Mouse (Mus musculus): Measurements from ENCODE around the gene Acp6. TPM values are rescaled to one million over a fixed set of nuclear protein-coding genes. Genes with fewer than 3 reads are reported as not detected.
"Not testable (repeated sequence)": the region's sequence is repeated elsewhere in the genome, so short reads cannot be mapped to it uniquely, and the experiment has no call there.

The Acp6 gene
- total RNA-seq (2014; rRNA removed) (14.7 and 20.3 TPM in 2 replicates), polyA plus RNA-seq (2015; fragmentation: Nextera tagmentation; extraction: Ambion mirVana) (12.6 and 13.7 TPM in 2 replicates)

DNA sequence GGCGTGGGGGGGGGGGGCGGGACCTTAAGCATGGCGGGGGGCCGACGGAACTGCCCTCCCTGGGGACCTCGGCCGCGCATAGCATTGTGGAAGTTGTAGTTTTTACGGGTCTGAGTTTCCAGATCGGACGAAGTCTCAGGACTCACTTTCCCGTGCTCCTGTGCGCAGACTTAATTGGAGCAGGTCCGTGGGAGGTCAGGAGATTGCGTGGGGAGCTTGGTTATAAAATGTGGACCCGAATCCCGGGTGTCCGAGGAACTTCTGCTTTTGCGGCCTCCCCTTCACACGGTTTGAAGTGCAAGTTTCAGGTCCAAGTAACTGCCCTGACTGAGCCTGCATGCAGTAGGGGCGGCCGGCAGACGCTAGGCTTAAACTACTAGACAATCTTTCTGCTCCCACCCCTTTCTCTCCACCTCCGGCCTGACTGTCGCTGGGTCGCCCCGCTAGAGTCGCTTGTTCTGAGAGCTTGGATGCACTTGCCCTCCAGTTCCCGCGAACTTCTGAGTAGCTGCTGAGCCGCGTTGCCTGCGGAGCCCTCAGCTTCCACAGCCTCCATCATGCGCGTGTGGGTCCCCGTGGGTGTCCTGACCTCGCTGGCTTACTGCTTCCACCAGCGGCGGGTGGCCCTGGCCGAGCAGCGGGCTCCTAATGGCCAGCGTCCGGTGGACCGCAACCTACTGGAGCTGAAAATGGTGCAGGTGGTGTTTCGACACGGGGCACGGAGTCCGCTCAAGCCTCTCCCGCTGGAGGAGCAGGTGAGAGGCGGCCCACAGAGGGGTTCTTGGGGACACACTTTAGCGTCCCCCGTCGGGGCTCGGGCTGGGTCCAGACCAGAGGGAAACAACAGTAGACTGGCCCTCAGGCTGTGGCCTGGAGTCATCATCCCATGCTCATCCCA, at the start of gene Acp6:
TSS of gene Acp6 (plus strand) at position 167 of the 898 bp plus-strand sequence.
- TF ChIP-seq CTCF (IDR thresholded peaks at IDR 0.05): no peak
- Histone ChIP-seq H3K27me3 (ENCODE audit: insufficient read depth, low read length) (no peaks in the 10 kb centered on the region), H3K4me2 (ENCODE audit: low read depth, low read length, poor library complexity, severe bottlenecking) (peak within 1 kb of the TSS; percentile 73), H3K9me3 (ENCODE audit: low read length) (no peaks in the 10 kb centered on the region), H3K9ac (replicated peaks; ENCODE audit: low read length, poor library complexity, severe bottlenecking) (peak within 1 kb of the TSS; percentile 54; the same call in 1 of the 2 replicates), H3K27ac (ENCODE audit: low read depth, low read length) (0 out of 2 replicates have a peak within 1 kb of the TSS, but pooled peaks have one; percentile 32), H3K4me1 (ENCODE audit: insufficient read depth, low read length) (no peaks in the 10 kb centered on the region), H3K36me3 (ENCODE audit: insufficient read depth, low read length) (no peaks in the 10 kb centered on the region), H3K4me3 (ENCODE audit: low read depth, low read length) (peak within 1 kb of the TSS; percentile 56)
- ATAC-seq (ENCODE audit: low FRiP score): peak; percentile 90
- WGBS: under 1% methylated on average over 54 of the region's 54 CpGs
- DNase-seq (ENCODE audit: low spot score): peak; percentile 91

DNA sequence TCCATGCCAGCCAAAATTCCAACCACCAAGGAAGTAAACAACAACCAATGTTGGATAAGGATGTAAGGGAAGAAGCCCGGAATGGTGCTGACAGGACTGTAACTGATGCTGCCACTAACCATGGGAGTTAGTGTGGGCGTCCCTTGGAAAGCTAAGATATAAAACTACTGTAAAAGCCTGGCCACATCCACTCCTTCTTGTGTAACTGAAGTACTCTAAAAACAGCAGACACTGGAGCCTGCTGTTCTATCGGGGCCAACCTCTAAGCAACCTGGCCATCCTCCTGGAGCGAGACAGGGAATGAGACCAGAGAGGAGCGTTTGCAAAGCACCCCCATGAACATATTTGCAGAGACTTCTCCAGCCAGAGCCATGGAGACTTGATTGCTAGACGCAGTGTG, 41.1 kb upstream of the Acp6 start:
- 95% methylated on average over 6 of the region's 6 CpGs for WGBS
- no peaks in the 10 kb centered on the region for H3K36me3 ChIP-seq (ENCODE audit: insufficient read depth, low read length)

DNA sequence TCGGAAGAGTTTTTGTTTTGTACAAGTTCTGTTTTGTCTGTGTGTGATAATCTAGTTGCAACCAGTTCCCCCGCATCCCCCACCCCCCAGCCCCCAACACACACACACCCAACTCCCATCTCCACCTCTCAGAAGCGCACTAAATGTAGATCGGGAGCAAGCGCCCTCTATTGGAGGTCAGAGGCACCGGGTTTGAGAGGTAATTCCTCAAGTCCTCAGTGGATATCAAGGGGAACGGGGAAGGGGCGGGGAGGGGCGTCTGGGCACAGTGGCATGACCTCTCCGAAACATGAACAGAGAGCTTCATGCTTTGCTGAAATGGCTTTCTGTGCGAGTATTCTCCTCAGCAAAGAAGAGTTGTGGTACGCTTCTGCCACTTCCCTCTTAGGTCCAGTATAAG, 40.3 kb upstream of the Acp6 start:
- no peak for DNase-seq (ENCODE audit: low spot score)
- WGBS: 60% methylated on average over 12 of the region's 12 CpGs

More for the DNA sequence above, 41.1 kb upstream of the Acp6 start:
- H3K9ac ChIP-seq (replicated peaks; ENCODE audit: low read length, poor library complexity, severe bottlenecking): no peak overlapping the region
- DNase-seq (ENCODE audit: low spot score): no peak
- no peak for ATAC-seq (ENCODE audit: low FRiP score)
- H3K27ac ChIP-seq (ENCODE audit: low read depth, low read length): no peak overlapping the region
- no peak overlapping the region for H3K4me3 ChIP-seq (ENCODE audit: low read depth, low read length)
- H3K9me3 ChIP-seq (ENCODE audit: low read length): peaks cover 6% of the 10 kb centered on the region; the same call in 1 of the 2 replicates
- no peak for TF ChIP-seq CTCF (IDR thresholded peaks at IDR 0.05)
- no peaks in the 10 kb centered on the region for H3K4me1 ChIP-seq (ENCODE audit: insufficient read depth, low read length)
- H3K4me2 ChIP-seq (ENCODE audit: low read depth, low read length, poor library complexity, severe bottlenecking): no peak overlapping the region
- no peaks in the 10 kb centered on the region for H3K27me3 ChIP-seq (ENCODE audit: insufficient read depth, low read length)

DNA sequence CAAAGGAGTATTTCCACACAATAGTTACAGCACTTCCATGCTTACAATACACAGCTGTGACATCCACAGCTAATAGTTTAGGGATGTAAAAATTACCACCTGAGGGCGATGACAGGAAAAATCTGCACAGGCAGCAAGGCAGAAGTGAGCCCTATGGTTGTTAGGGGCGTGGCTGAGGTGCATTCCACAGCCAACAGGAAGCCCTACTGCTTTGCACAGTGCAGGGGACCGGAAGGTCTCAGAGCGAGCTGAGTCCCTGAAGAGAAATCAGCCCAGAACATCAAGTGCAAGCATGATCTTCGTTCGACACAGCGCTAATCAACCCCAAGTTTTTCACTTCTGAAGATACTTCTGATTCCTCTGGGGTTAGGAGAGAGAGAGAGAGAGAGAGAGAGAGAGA, 34.4 kb upstream of the Acp6 start:
- DNase-seq (ENCODE audit: low spot score): no peak
- H3K9ac ChIP-seq (replicated peaks; ENCODE audit: low read length, poor library complexity, severe bottlenecking): no peak overlapping the region
- no peaks in the 10 kb centered on the region for H3K4me1 ChIP-seq (ENCODE audit: insufficient read depth, low read length)
- whole genome bisulfite sequencing: 48% methylated on average over 7 of the region's 7 CpGs
- H3K36me3 ChIP-seq (ENCODE audit: insufficient read depth, low read length): no peaks in the 10 kb centered on the region
- no peaks in the 10 kb centered on the region for H3K9me3 ChIP-seq (ENCODE audit: low read length)
- no peak overlapping the region for H3K27ac ChIP-seq (ENCODE audit: low read depth, low read length)
- TF ChIP-seq CTCF (IDR thresholded peaks at IDR 0.05): no peak
- H3K27me3 ChIP-seq (ENCODE audit: insufficient read depth, low read length): no peaks in the 10 kb centered on the region
- no peak for ATAC-seq (ENCODE audit: low FRiP score)
- H3K4me3 ChIP-seq (ENCODE audit: low read depth, low read length): no peak overlapping the region
- no peak overlapping the region for H3K4me2 ChIP-seq (ENCODE audit: low read depth, low read length, poor library complexity, severe bottlenecking)

More for the DNA sequence above, 40.3 kb upstream of the Acp6 start:
- Histone ChIP-seq H3K4me2 (ENCODE audit: low read depth, low read length, poor library complexity, severe bottlenecking) (no peak overlapping the region), H3K9ac (replicated peaks; ENCODE audit: low read length, poor library complexity, severe bottlenecking) (no peak overlapping the region), H3K9me3 (ENCODE audit: low read length) (peaks cover 6% of the 10 kb centered on the region; the same call in 1 of the 2 replicates), H3K27me3 (ENCODE audit: insufficient read depth, low read length) (no peaks in the 10 kb centered on the region), H3K4me1 (ENCODE audit: insufficient read depth, low read length) (no peaks in the 10 kb centered on the region), H3K4me3 (ENCODE audit: low read depth, low read length) (no peak overlapping the region), H3K36me3 (ENCODE audit: insufficient read depth, low read length) (no peaks in the 10 kb centered on the region), H3K27ac (ENCODE audit: low read depth, low read length) (no peak overlapping the region)
- ATAC-seq (ENCODE audit: low FRiP score): no peak
- no peak for TF ChIP-seq CTCF (IDR thresholded peaks at IDR 0.05)

DNA sequence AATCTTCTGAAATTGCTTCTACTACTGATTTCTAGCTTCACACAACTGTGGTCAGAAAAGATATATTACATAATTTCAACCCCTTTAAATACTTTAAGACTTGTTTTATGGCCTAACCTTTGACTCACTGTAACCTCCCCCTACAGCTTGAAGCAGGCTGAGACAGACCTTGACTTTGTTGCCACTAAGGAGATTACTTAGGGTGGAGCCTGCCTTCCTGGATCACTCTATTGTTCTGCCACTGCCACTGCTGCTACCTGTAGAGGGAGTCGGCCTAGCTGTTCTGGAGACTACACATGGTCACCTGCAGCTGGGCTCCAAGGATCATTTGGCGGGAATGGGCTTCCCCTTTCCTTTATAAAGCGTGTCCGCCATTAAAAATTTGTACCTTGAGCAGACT, 29.2 kb upstream of the Acp6 start:
- H3K9me3 ChIP-seq (ENCODE audit: low read length): no peaks in the 10 kb centered on the region
- 88% methylated on average over 4 of the region's 4 CpGs for WGBS
- no peak overlapping the region for H3K4me3 ChIP-seq (ENCODE audit: low read depth, low read length)
- DNase-seq (ENCODE audit: low spot score) (no peak), ATAC-seq (ENCODE audit: low FRiP score) (no peak)
- no peak overlapping the region for H3K4me2 ChIP-seq (ENCODE audit: low read depth, low read length, poor library complexity, severe bottlenecking)
- H3K9ac ChIP-seq (replicated peaks; ENCODE audit: low read length, poor library complexity, severe bottlenecking): no peak overlapping the region
- H3K4me1 ChIP-seq (ENCODE audit: insufficient read depth, low read length): no peaks in the 10 kb centered on the region
- no peaks in the 10 kb centered on the region for H3K36me3 ChIP-seq (ENCODE audit: insufficient read depth, low read length)
- H3K27ac ChIP-seq (ENCODE audit: low read depth, low read length): no peak overlapping the region
- H3K27me3 ChIP-seq (ENCODE audit: insufficient read depth, low read length): no peaks in the 10 kb centered on the region
- no peak for TF ChIP-seq CTCF (IDR thresholded peaks at IDR 0.05)

DNA sequence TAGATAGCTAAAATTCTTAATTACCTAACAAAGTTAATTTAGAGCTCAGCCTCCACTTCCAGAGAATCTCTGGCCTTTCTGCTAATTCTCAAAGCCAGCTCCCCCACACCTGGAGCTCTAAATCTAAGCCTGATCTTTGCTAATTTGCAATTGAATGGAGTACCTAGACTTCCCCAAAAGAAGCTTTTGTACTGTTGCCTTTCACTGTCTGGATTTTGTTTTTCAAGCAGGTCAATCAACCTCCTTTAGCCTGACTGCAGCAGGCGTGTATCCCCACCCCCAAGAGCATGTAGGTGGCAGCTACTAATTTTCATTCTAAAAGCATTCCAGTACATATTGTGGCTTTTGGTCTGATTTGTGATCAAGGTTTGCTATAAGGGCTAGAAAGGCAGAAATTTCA, 20.9 kb upstream of the Acp6 start:
- H3K4me3 ChIP-seq (ENCODE audit: low read depth, low read length); H3K27me3 ChIP-seq (ENCODE audit: insufficient read depth, low read length); H3K9me3 ChIP-seq (ENCODE audit: low read length); H3K36me3 ChIP-seq (ENCODE audit: insufficient read depth, low read length); H3K27ac ChIP-seq (ENCODE audit: low read depth, low read length); H3K9ac ChIP-seq (replicated peaks; ENCODE audit: low read length, poor library complexity, severe bottlenecking); H3K4me1 ChIP-seq (ENCODE audit: insufficient read depth, low read length); H3K4me2 ChIP-seq (ENCODE audit: low read depth, low read length, poor library complexity, severe bottlenecking); ATAC-seq (ENCODE audit: low FRiP score); DNase-seq (ENCODE audit: low spot score): not testable (repeated sequence)
- WGBS: 43% methylated on average over 1 of the region's 1 CpGs
